In the genomic region with DNA sequence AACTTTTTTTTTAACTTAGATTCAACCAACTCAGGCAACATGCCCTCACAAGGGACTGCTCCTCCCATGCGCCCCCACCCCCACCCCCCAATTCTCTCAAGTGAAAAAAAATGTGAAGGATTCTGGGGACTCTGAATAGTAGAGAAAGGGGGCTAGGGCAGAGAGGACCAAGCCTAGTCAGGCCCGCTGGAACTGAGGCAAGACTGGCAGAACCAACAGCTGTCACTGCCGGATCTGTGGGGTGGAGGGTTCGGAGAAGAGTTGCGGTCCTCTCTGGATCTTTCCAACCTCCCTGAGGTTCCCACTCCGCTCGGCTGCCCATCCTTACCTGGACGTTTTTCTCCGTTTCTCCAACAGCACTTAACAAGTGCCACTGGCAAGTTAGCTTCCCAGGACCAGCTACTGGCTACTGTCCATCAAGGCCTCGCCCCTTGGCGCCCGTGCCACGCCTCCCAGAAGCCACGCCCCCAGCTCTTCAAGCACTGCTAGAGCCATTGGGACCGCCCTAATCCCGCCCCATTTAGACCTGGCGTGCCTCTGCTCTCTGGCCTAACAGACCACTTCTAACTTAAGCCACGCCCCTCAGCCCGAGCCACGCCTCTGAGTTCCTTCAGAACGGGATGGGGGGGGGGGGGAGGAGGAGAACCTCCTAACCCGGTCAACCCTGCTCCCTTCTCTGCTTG, we compare ENCODE assay signal across 8 mouse cellular contexts. TPM values are rescaled to one million over a fixed set of nuclear protein-coding genes. Genes with fewer than 3 reads are reported as not detected.
DNase-seq lines count a peak whose midpoint lies in the region; ATAC-seq lines count a peak whose summit lies in the region.

A gene (minus strand): TSS at position 391 of the 683 bp plus-strand sequence.

- peak; percentile 54 for DNase-seq in NIH3T3 (ENCODE audit: low read depth)
- DNase-seq in cerebellum, postnatal 10 days: peak; percentile 60 to 81
- peak; percentile 22 to 53 for DNase-seq in frontal cortex, adult 2 months (ENCODE audit: extremely low spot score in 1 of 2, low spot score in 1 of 2)
- DNase-seq in hindbrain, embryonic 10.5 days (ENCODE audit: low spot score): peak; percentile 86
- peak; percentile 33 for DNase-seq in layer of hippocampus, adult 9-10 months (ENCODE audit: low spot score)
- peak; percentile 89 for DNase-seq in ovary, adult 18-20 months (ENCODE audit: low spot score)
- DNase-seq in thymus, postnatal 0 days (ENCODE audit: low spot score): peak; percentile 46

- H3K4me2 ChIP-seq in lung, embryonic 16.5 days (ENCODE audit: low read depth, low read length): peak within 1 kb of the TSS; percentile 52

- peak within 1 kb of the TSS; percentile 45 for H3K4me3 ChIP-seq in hindbrain, embryonic 10.5 days
- peak within 1 kb of the TSS; percentile 42 for H3K4me3 ChIP-seq in lung, embryonic 16.5 days (ENCODE audit: low read length)

- H3K4me1 ChIP-seq in hindbrain, embryonic 10.5 days (replicated peaks): no peaks in the 10 kb centered on the region; the same call in 1 of the 2 replicates
- H3K4me1 ChIP-seq in lung, embryonic 16.5 days (replicated peaks; ENCODE audit: control insufficient read depth, insufficient read depth, low read length): no peaks in the 10 kb centered on the region

- H3K27ac ChIP-seq in hindbrain, embryonic 10.5 days: no peak within 1 kb of the TSS
- H3K27ac ChIP-seq in lung, embryonic 16.5 days (ENCODE audit: low read length): no peak within 1 kb of the TSS

- H3K9ac ChIP-seq in lung, embryonic 16.5 days (ENCODE audit: low read length): no peak within 1 kb of the TSS

- H3K27me3 ChIP-seq in hindbrain, embryonic 10.5 days (ENCODE audit: insufficient read depth, poor library complexity, severe bottlenecking): peaks cover 40% of the 10 kb centered on the region
- H3K27me3 ChIP-seq in lung, embryonic 16.5 days (ENCODE audit: control insufficient read depth, insufficient read depth, low read depth, low read length): no peaks in the 10 kb centered on the region

- no peaks in the 10 kb centered on the region for H3K36me3 ChIP-seq in hindbrain, embryonic 10.5 days
- no peaks in the 10 kb centered on the region for H3K36me3 ChIP-seq in lung, embryonic 16.5 days (ENCODE audit: control insufficient read depth, insufficient read depth, low read length)

- 19% methylated on average over 22 of the region's 22 CpGs for WGBS in hindbrain, embryonic 10.5 days
- WGBS in lung, embryonic 16.5 days: 10% methylated on average over 22 of the region's 22 CpGs

- ATAC-seq in lung, embryonic 16.5 days (ENCODE audit: low read depth): peak; percentile 100

- H3K9me3 ChIP-seq in hindbrain, embryonic 10.5 days: no peaks in the 10 kb centered on the region
- H3K9me3 ChIP-seq in lung, embryonic 16.5 days (ENCODE audit: control insufficient read depth, low read length): no peaks in the 10 kb centered on the region

RNA-seq across cellular contexts. Expression of the gene that starts here (rescaled TPM):
- 3.8 and 4.0 TPM in 2 replicates for polyA plus RNA-seq in frontal cortex, adult 2 months (2012; rRNA removed)
- 0.33 and 0.40 TPM in 2 replicates for polyA plus RNA-seq in hindbrain, embryonic 10.5 days (2016; fragmentation: Nextera tagmentation; extraction: Ambion mirVana)
- polyA plus RNA-seq in lung, embryonic 16.5 days (2015; fragmentation: Nextera tagmentation; extraction: Ambion mirVana): 0.73 and 0.91 TPM in 2 replicates
- polyA plus RNA-seq in thymus, postnatal 0 days (2015; fragmentation: Nextera tagmentation; extraction: Ambion mirVana): 0.15 and 0.22 TPM in 2 replicates

Comparison
In these comparisons a context has a peak if more than half of its experiments do, and no peak if none do; other contexts are left out.
1. Peak in DNase-seq and H3K4me3 ChIP-seq in hindbrain, embryonic 10.5 days; RNA of the gene not detected or under 1 TPM.
2. Peak in ATAC-seq, H3K4me3 ChIP-seq and H3K4me2 ChIP-seq in lung, embryonic 16.5 days; RNA of the gene not detected or under 1 TPM.
3. Peak in DNase-seq in thymus, postnatal 0 days; RNA of the gene not detected or under 1 TPM.
4. DNase-seq: peak in every context shown above with its lines; median percentile 89 in ovary, adult 18-20 months; 86 in hindbrain, embryonic 10.5 days; 70 in cerebellum, postnatal 10 days; 54 in NIH3T3; 46 in thymus, postnatal 0 days; 38 in frontal cortex, adult 2 months; 33 in layer of hippocampus, adult 9-10 months.